Mouse (Mus musculus) limb, embryonic 14.5 days (tissue): Measurements from ENCODE around the gene Dapk2. TPM values are rescaled to one million over a fixed set of nuclear protein-coding genes. Genes with fewer than 3 reads are reported as not detected.
A peak's percentile ranks its signal among the peaks of the same experiment; 100 is the strongest.

Experiments
- ATAC-seq: fragments of 200-750 bp; cut with Nextera tagmentation; 2 replicates; pipeline ENCODE4 v1.8.0; 2017; ENCODE audit warnings: low read depth, moderate number of reproducible peaks, moderate TSS enrichment; ENCODE audit not compliant: low FRiP score
- DNase-seq: peaks from one replicate; pipeline ENCODE4 v3.0.0-alpha.2; 2015; ENCODE audit warnings: low spot score
- H3K27ac ChIP-seq: fragments of 300-500 bp; sonication (generic); replicated peaks from 2 replicates; pipeline ENCODE4 v1.5.1; 2014; ENCODE audit warnings: low read depth, mild to moderate bottlenecking, low read length, moderate library complexity, mixed read lengths
- H3K27me3 ChIP-seq: fragments of 300-500 bp; sonication (generic); 2 replicates; pipeline ENCODE4 v1.6.1; 2014; ENCODE audit warnings: low read length, mixed read lengths; ENCODE audit not compliant: control insufficient read depth, insufficient read depth
- H3K36me3 ChIP-seq: fragments of 300-500 bp; sonication (generic); 2 replicates; pipeline ENCODE4 v1.6.1; 2014; ENCODE audit warnings: mild to moderate bottlenecking, low read length, moderate library complexity, mixed read lengths; ENCODE audit not compliant: control insufficient read depth, insufficient read depth
- H3K4me1 ChIP-seq: fragments of 300-500 bp; sonication (generic); 2 replicates; pipeline ENCODE4 v1.6.1; 2014; ENCODE audit warnings: antibody characterized with exemption, low read length, mixed read lengths; ENCODE audit not compliant: control insufficient read depth, insufficient read depth
- H3K4me2 ChIP-seq: fragments of 300-500 bp; sonication (generic); replicated peaks from 2 replicates; pipeline ENCODE4 v1.6.1; 2014; ENCODE audit warnings: low read depth, mild to moderate bottlenecking, low read length, moderate library complexity; ENCODE audit not compliant: severe bottlenecking
- H3K4me3 ChIP-seq: fragments of 300-500 bp; sonication (generic); replicated peaks from 2 replicates; pipeline ENCODE4 v1.5.1; 2014; ENCODE audit warnings: low read length
- H3K9ac ChIP-seq: fragments of 300-500 bp; sonication (generic); 2 replicates; pipeline ENCODE4 v1.6.1; 2014; ENCODE audit warnings: mild to moderate bottlenecking, low read depth, low read length, moderate library complexity; ENCODE audit not compliant: severe bottlenecking
- H3K9me3 ChIP-seq: fragments of 300-500 bp; sonication (generic); 2 replicates; pipeline ENCODE4 v1.6.1; 2016; ENCODE audit warnings: low read length; ENCODE audit not compliant: control insufficient read depth
- POLR2A ChIP-seq: fragments of 200-500 bp; IDR thresholded peaks from 2 replicates; pipeline ENCODE4 v1.8.0; 2012; ENCODE audit warnings: inconsistent platforms, mild to moderate bottlenecking, moderate library complexity, borderline replicate concordance; ENCODE audit not compliant: insufficient read depth, insufficient read length; ENCODE audit errors: extremely low read depth
- WGBS: fragments of 180-500 bp; shearing (Covaris S2); extraction: QIAGEN DNeasy Blood & Tissue Kit; methylation state at CpG from one replicate; pipeline ENCODE4 v1.1.7; 2014; 5-methylcytosine and 5-hydroxymethylcytosine counted together
- polyA plus RNA-seq, 2 experiments: library from polyadenylated mRNA; depleted of rRNA in 1 of 2; stranded (reverse) in 1 of 2; unstranded in 1 of 2; fragments of >200 nt; fragmentation: Nextera tagmentation in 1 of 2; extraction: Ambion mirVana in 1 of 2; gene quantifications; 2 replicates each; pipeline versions ENCODE4 v1.2.1 to v1.2.3; 2012 to 2014

The Dapk2 gene
- polyA plus RNA-seq, 2 experiments: 4.5 to 5.0 TPM

GRCm38 (mm10) chr9:66116890-66117289 lies 41.1 kb upstream of the Dapk2 start:
- Histone ChIP-seq H3K4me1 (no peaks in the 10 kb centered on the region), H3K4me3 (no peak overlapping the region), H3K9me3 (no peaks in the 10 kb centered on the region), H3K4me2 (no peak overlapping the region), H3K9ac (no peak overlapping the region), H3K27me3 (no peaks in the 10 kb centered on the region), H3K27ac (0 out of 2 replicates have a peak overlapping the region, but pooled peaks have one; percentile 44), H3K36me3 (peaks cover 16% of the 10 kb centered on the region)
- 52% methylated on average over 8 of the region's 8 CpGs for WGBS
- DNase-seq (peak; percentile 24), ATAC-seq (peak; percentile 36; the same call in 1 of the 2 replicates)
- TF ChIP-seq POLR2A: no peak

DNA sequence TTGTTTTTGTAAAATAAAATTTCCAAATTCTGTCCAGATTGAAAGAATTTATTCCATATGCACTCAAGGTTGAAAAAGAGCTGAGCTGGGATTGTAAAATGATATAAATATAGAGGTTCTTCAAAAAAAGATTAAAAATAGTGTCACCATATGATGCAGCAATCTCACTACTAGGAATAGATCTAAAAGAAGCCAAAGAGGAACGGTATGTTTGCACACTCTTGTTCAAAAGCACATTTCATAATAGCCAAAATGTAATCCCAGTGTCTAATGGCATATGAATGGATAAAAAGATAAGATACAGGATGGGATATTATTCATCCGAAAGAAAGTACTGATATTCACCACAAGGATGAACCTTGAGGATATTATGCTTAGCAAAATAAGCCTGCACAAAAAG lies 38.5 kb upstream of the Dapk2 start:
- TF ChIP-seq POLR2A: no peak

DNA sequence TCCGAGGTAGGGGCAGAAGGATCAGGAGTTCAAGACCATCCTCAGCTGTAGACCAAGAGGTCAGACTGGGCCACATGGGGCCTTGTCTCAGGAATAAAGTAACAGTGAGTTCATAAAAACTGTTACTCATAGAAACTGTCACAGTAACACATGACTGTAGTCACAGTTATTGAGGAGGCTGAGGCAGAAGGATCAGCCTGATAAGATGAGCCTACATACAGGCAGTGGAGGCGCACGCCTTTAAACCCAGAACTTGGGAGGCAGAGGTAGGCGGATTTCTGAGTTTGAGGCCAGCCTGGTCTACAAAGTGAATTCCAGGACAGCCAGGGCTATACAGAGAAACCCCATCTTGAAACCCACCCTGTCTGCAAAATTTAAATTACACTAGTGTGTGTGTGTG lies 37.9 kb upstream of the Dapk2 start:
- 92% methylated on average over 4 of the region's 4 CpGs for WGBS

More for the DNA sequence above, 38.5 kb upstream of the Dapk2 start:
- H3K9ac ChIP-seq: no peak overlapping the region
- H3K4me1 ChIP-seq: peaks cover 5% of the 10 kb centered on the region; the same call in 1 of the 2 replicates
- no peak for ATAC-seq
- no peak overlapping the region for H3K27ac ChIP-seq
- no peak overlapping the region for H3K4me3 ChIP-seq
- H3K36me3 ChIP-seq: peaks cover 8% of the 10 kb centered on the region; the same call in 1 of the 2 replicates
- no peaks in the 10 kb centered on the region for H3K9me3 ChIP-seq
- no peak for DNase-seq
- no peaks in the 10 kb centered on the region for H3K27me3 ChIP-seq
- no peak overlapping the region for H3K4me2 ChIP-seq
- 92% methylated on average over 2 of the region's 2 CpGs for WGBS

DNA sequence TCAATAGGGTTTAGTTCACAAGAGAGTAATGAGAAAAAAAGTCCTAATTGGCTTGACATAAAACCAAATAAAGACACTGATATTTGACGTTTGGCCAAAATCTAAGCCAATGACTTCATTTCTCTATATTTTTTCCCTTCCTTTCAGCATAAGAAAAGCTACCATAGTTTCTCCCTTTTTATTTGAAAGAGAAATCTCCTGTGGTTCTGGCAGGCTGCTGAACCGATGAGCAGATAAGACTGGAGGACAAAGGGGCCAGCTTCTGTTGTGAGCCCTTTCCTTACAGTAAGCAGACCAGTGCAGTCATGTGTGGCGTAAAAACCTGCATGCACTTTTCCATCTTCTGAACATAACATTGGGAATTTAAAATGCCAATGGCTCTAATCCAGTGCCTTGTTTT lies 37.1 kb upstream of the Dapk2 start:
- no peak for ATAC-seq
- no peak for DNase-seq
- no peaks in the 10 kb centered on the region for H3K27me3 ChIP-seq
- no peaks in the 10 kb centered on the region for H3K36me3 ChIP-seq
- TF ChIP-seq POLR2A: no peak
- H3K4me1 ChIP-seq: peaks cover 13% of the 10 kb centered on the region
- no peak overlapping the region for H3K9ac ChIP-seq
- H3K4me2 ChIP-seq: no peak overlapping the region
- H3K4me3 ChIP-seq: no peak overlapping the region
- H3K9me3 ChIP-seq: no peaks in the 10 kb centered on the region
- 83% methylated on average over 3 of the region's 3 CpGs for WGBS
- no peak overlapping the region for H3K27ac ChIP-seq

More for the DNA sequence above, 37.9 kb upstream of the Dapk2 start:
- Histone ChIP-seq H3K4me3 (no peak overlapping the region), H3K4me1 (peaks cover 7% of the 10 kb centered on the region), H3K9me3 (no peaks in the 10 kb centered on the region), H3K4me2 (no peak overlapping the region), H3K27ac (no peak overlapping the region), H3K9ac (no peak overlapping the region), H3K36me3 (peaks cover 5% of the 10 kb centered on the region; the same call in 1 of the 2 replicates), H3K27me3 (no peaks in the 10 kb centered on the region)
- no peak for DNase-seq
- no peak for TF ChIP-seq POLR2A
- ATAC-seq: no peak

DNA sequence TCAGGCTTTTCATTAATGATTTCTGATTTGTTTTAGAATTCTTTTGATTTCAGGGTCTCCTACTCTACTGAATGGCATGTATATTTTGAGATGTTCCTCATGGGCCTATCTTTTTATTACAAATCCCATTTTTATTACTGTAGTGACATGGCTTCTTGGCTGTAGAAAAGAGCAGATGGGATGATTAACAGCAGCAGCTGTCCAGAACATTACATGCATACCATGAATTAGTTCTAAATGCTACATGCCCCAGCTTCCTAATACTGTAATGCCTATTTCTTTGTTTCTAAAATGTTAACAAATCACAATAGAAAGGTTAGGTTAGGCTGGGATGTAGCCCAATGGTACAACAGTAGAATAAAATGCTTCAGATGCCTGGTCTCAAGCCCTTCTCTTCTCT lies 36.6 kb upstream of the Dapk2 start:
- DNase-seq (peak; percentile 54), ATAC-seq (no peak)
- Histone ChIP-seq H3K27me3 (no peaks in the 10 kb centered on the region), H3K27ac (no peak overlapping the region), H3K4me3 (no peak overlapping the region), H3K9ac (no peak overlapping the region), H3K4me1 (peaks cover 14% of the 10 kb centered on the region), H3K9me3 (no peaks in the 10 kb centered on the region), H3K36me3 (no peaks in the 10 kb centered on the region), H3K4me2 (no peak overlapping the region)
- TF ChIP-seq POLR2A: no peak

DNA sequence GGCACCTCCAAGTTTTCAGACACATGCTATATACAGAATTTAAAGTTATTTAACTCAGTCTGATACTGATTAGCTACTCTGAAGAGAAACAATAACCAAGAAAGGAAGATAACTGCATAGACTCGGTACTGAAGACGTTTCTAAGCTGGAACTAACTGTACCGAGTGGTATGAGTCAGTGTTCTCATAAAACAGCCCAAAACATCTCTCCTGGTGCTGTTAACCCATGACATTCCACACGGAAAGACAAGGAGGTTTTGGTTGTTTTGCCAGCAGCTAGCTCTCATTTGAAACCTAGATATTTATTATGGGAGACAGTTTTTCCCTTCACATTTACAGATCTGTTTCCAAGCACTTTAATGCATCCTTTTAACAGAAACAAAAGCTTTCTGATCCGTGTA lies 34.4 kb upstream of the Dapk2 start:
- Histone ChIP-seq H3K27ac (no peak overlapping the region), H3K4me2 (peak overlapping the region; percentile 52), H3K4me1 (peaks cover 20% of the 10 kb centered on the region), H3K9me3 (no peaks in the 10 kb centered on the region), H3K9ac (peak overlapping the region; percentile 70), H3K4me3 (peak overlapping the region; percentile 60), H3K36me3 (no peaks in the 10 kb centered on the region), H3K27me3 (no peaks in the 10 kb centered on the region)
- ATAC-seq: no peak
- TF ChIP-seq POLR2A: no peak
- DNase-seq: no peak
- 3% methylated on average over 5 of the region's 5 CpGs for WGBS
